Mouse (Mus musculus) CD4-positive helper T cell, adult 2 months (primary cell): ENCODE measurements around the gene Prkg1.
"Not testable (repeated sequence)": the region's sequence is repeated elsewhere in the genome, so short reads cannot be mapped to it uniquely, and the experiment has no call there.

ENCODE experiments used
- DNase-seq: peaks from one replicate; pipeline ENCODE4 v3.0.0-alpha.2; 2012; ENCODE audit warnings: low read depth, missing footprints, low spot score

Gene Prkg1

GRCm38 (mm10) chr19:30631051-30631450 lies 1133.8 kb downstream of the Prkg1 start:
- DNase-seq: no peak

GRCm38 (mm10) chr19:30626036-30626435 lies 1138.8 kb downstream of the Prkg1 start:
- no peak for DNase-seq

GRCm38 (mm10) chr19:30625391-30625790 lies 1139.4 kb downstream of the Prkg1 start:
- no peak for DNase-seq

- no peak for DNase-seq
These were observed 1141.2 kb downstream of the Prkg1 start for GRCm38 (mm10) chr19:30623620-30624019.

- DNase-seq: no peak
These were observed 1151.5 kb downstream of the Prkg1 start for GRCm38 (mm10) chr19:30613150-30613865.

- no peak for DNase-seq
These were observed 1178.5 kb downstream of the Prkg1 start for GRCm38 (mm10) chr19:30586366-30586765.

GRCm38 (mm10) chr19:30564516-30564915 lies 1200.3 kb downstream of the Prkg1 start:
- no peak for DNase-seq

GRCm38 (mm10) chr19:30563876-30564275 lies 1201.0 kb downstream of the Prkg1 start:
- no peak for DNase-seq

- no peak for DNase-seq
These were observed 1206.8 kb downstream of the Prkg1 start for GRCm38 (mm10) chr19:30558024-30558423.

- DNase-seq: peak; percentile 18
These were observed 1210.4 kb downstream of the Prkg1 start for GRCm38 (mm10) chr19:30554467-30554881.

GRCm38 (mm10) chr19:30553740-30554139 lies 1211.1 kb downstream of the Prkg1 start:
- DNase-seq: no peak

- DNase-seq: no peak
These were observed 1212.6 kb downstream of the Prkg1 start for GRCm38 (mm10) chr19:30552260-30552659.

GRCm38 (mm10) chr19:30549854-30550647 lies 1214.8 kb downstream of the Prkg1 start:
- no peak for DNase-seq

GRCm38 (mm10) chr19:30549044-30549853 lies 1215.6 kb downstream of the Prkg1 start, which contains the start of gene Dkk1:
Gene Dkk1, minus strand, starts transcription at chr19:30549665.
- DNase-seq: no peak

GRCm38 (mm10) chr19:30548411-30549043 lies 1216.3 kb downstream of the Prkg1 start:
- DNase-seq: no peak

GRCm38 (mm10) chr19:30539365-30539941 lies 1225.4 kb downstream of the Prkg1 start:
- DNase-seq: not testable (repeated sequence)

GRCm38 (mm10) chr19:30516771-30517170 lies 1248.1 kb downstream of the Prkg1 start:
- DNase-seq: no peak
